Mouse (Mus musculus) bone marrow macrophage, adult 2 months (primary cell): ENCODE measurements around the gene Ncbp1. TPM values are rescaled to one million over a fixed set of nuclear protein-coding genes. Genes with fewer than 3 reads are reported as not detected.

Experiments used
- H3K27ac ChIP-seq: 2 replicates; pipeline ENCODE4 v1.5.1; 2012; ENCODE audit warnings: low read depth, low read length; ENCODE audit not compliant: insufficient read depth
- H3K4me1 ChIP-seq: 2 replicates; pipeline ENCODE4 v1.6.1; 2012; ENCODE audit warnings: low read length; ENCODE audit not compliant: control insufficient read depth, insufficient read depth
- H3K4me3 ChIP-seq: 2 replicates; pipeline ENCODE4 v1.5.1; 2012; ENCODE audit warnings: mild to moderate bottlenecking, low read length, moderate library complexity; ENCODE audit not compliant: insufficient read depth
- CTCF ChIP-seq: IDR thresholded peaks from 2 replicates; pipeline ENCODE4 v1.5.1; 2012; ENCODE audit warnings: low read depth, mild to moderate bottlenecking, low read length, moderate library complexity
- POLR2A ChIP-seq: IDR thresholded peaks from 2 replicates; pipeline ENCODE4 v1.6.1; 2012; ENCODE audit warnings: mild to moderate bottlenecking, low read depth, low read length, borderline replicate concordance
- polyA plus RNA-seq: library from polyadenylated mRNA; stranded (reverse); fragments of >200 nt; gene quantifications from 2 replicates; pipeline ENCODE4 v1.2.4, GENCODE M21; 2012; ENCODE audit not compliant: missing spikeins, insufficient read depth, insufficient read length

The Ncbp1 gene
- polyA plus RNA-seq, 1 experiment: 24.5 TPM

DNA sequence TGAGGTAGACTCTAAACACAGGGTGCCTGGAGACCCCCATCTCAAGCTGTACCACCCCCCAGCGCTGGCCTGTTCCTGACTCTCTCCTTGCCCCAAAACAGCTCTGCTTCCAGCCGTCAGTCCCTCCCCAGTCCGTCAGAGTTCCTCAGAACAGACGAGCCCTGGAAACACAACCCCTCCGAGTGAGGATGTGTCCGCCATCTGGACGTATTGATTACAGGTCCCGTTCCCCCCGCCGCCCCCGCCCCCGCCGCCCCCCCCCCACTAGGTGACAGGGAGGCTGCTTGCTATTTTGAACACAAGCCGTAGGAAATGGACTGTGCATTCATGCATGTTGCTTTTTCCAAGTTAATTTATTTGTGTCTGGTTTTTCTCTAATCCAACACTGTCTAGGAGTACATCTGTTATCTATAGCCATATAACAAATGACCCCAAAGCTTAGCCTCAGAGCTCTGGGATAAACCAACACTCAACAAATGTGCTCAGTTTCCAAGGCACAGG is 37.2 kb upstream of the Ncbp1 start:
- TF ChIP-seq CTCF (no peak), POLR2A (no peak)
- Histone ChIP-seq H3K4me1 (peaks cover 21% of the 10 kb centered on the region), H3K4me3 (no peak overlapping the region), H3K27ac (no peak overlapping the region)

DNA sequence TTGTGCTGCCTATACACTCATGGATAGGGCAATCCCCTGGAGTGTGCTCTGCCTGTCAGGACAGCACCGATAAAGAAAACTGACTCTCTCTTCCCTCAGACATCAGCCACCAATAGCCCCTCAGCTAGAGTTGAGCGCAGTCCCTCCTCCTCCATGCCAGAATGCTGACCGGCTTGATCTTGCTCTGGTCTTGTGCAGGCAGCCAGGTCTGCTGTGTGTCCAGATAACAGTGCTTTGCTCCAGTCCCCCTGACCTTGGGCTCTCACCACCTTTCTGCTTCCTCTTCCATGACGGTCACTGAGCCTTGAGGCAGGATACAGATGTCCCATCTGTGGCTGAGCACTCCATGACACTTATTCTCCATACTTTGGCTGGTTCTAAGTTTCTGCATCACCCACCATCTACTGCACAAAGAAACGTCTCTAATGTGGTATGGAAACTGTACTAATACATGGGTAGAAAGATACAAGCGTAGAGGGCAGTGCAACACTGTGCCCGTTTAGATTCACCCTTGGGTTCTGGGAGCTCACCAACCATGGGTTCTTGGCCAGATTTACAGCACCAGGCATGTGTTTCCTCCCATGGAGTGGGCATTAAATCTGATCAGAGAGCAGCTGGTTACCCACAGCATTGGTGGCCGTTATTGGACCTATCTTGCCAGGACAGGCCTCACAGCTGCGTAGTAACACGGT is 36.2 kb upstream of the Ncbp1 start:
- Histone ChIP-seq H3K27ac (no peak overlapping the region), H3K4me1 (peaks cover 21% of the 10 kb centered on the region), H3K4me3 (no peak overlapping the region)
- TF ChIP-seq CTCF: no peak
- no peak for TF ChIP-seq POLR2A

DNA sequence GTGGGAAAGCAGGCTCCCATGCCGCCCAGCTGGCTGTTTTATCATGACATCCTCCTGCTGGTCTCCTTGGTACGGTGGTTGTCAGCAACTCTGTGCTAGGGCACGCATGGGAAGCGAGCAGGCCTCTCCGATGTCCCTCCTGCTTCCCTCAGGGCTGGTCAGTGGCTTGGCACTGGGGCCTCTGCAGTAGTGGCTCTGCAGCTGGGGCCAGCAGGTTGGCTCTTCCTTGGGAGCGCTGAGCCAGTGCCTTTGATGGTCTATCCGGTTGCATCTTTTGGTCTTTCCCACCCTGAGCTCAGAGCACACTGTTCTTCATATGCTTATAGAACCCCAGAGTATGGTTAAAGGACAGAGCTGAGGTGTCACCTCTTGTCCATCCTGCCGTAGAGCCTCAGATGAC is 28.3 kb upstream of the Ncbp1 start:
- H3K4me3 ChIP-seq: no peak overlapping the region
- TF ChIP-seq CTCF (no peak), POLR2A (no peak)
- no peaks in the 10 kb centered on the region for H3K4me1 ChIP-seq
- H3K27ac ChIP-seq: no peak overlapping the region

DNA sequence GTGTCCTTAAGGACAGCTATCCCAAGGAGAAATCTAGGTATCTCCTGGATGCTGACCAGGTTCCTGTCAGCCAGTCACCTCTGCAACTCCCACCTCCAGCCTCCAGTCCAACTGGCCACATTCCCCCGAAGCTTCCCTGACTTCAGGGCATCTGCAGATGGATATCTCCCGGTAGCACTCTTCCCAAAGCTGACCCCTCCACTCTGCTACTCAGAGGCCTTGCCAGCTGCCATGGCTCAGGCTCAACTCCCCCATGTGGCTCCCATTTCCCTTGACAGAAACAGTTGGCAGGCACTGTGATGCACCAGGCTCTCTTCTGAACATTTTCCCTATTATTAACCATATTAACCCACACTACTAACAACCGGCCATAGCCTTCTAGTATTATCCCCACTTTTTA is 27.1 kb upstream of the Ncbp1 start:
- no peak for TF ChIP-seq CTCF
- no peak for TF ChIP-seq POLR2A
- Histone ChIP-seq H3K4me1 (no peaks in the 10 kb centered on the region), H3K4me3 (no peak overlapping the region), H3K27ac (no peak overlapping the region)

DNA sequence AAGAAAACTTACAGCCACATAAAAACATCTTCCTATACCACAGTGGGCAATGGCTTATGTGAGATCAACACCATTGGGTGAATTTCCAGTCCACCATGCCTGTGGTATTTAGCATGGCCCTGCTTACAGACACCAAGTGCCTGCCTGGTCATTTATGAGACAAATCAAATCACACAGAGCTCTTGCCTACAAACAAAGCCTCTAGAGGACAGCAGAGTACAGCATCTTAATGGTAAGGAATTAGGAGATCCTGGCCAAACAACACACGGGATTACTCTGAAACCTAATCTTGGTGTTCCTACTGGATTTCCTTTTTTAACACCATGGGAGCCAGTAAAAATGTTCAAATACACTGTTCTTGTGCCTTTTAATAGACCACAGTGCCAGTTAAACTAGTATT is 23.1 kb upstream of the Ncbp1 start:
- H3K4me1 ChIP-seq: no peaks in the 10 kb centered on the region
- TF ChIP-seq CTCF (no peak), POLR2A (no peak)
- no peak overlapping the region for H3K4me3 ChIP-seq
- no peak overlapping the region for H3K27ac ChIP-seq

DNA sequence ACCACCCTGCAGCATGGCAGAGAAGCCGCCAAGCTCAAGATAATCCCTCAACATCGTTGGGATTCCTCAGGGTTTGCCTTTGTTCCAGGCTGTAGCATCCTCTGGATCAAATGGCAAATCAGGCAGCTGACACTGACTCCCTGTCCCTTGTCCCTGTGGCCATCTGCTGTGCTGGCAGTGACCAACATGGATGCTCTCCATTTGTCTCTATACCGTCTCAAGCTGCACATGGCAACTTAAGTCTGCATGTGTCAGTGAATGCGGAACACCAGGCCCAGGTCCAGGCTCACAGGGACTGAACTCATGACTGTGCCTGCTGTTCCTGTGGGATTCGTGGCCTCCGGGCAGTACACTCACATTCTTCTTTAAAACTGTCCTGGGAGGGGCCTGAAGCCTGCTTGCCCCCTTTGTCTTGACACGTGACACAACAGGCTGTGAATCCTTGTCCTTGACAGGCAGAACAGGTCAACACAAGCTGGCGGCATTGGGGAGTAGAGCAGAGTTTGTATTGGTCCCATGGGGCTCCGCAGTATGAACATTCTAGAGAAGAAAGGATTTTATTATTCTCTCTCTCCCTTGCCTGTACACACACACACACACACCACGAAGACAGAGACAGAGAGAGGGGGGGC is 21.8 kb upstream of the Ncbp1 start:
- no peak for TF ChIP-seq POLR2A
- no peak for TF ChIP-seq CTCF
- Histone ChIP-seq H3K4me1 (no peaks in the 10 kb centered on the region), H3K27ac (no peak overlapping the region), H3K4me3 (no peak overlapping the region)

DNA sequence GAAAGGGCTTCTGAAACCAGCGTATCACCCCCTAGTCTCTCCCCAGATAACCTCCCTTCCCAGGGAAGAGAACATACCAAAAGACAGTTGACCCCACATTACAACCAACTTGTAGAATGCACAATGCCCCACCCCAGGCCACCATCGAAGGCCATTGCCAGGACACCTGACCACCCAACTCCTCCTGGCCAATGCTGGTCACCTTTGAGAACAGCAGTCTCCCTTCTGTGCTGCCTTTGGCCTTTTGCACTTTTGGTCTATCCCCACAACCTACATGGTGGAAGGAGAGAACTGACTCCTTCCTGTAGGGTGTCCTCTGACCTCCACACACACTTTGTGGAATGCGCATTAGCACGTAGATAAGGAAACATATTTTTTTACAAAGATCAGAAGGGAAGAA is 20.9 kb upstream of the Ncbp1 start:
- Histone ChIP-seq H3K27ac (no peak overlapping the region), H3K4me1 (no peaks in the 10 kb centered on the region), H3K4me3 (no peak overlapping the region)
- TF ChIP-seq POLR2A: no peak
- no peak for TF ChIP-seq CTCF

DNA sequence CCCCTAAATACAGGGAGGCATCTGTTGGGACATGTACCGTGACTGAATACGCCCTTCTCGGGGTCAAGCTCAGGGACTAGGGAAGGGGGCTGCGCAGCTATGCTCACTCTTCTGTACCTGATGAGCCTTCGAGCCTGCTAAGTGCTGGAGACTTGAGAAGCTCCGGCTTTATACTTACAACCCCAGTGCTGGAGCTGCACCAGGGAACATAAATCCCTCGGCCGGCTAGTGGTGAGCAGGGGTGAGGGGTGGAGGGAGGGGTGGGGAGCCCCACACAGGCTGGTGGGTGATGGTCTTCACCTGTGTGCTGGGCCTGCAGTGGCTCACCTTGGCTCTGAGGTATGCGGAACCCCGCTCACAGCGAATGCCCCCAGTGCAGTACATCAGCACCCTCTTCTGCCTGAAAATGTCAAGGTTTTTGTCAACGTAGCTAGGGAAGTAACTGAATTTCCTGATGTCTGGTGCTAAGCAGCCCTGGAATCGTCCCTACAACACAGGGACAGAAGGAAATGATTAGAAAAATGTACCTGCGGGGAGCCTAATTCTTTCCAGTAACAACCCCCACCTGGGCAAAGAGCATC is 18.8 kb upstream of the Ncbp1 start:
- no peak for TF ChIP-seq POLR2A
- TF ChIP-seq CTCF: no peak
- Histone ChIP-seq H3K27ac (no peak overlapping the region), H3K4me1 (peaks cover 13% of the 10 kb centered on the region), H3K4me3 (no peak overlapping the region)

DNA sequence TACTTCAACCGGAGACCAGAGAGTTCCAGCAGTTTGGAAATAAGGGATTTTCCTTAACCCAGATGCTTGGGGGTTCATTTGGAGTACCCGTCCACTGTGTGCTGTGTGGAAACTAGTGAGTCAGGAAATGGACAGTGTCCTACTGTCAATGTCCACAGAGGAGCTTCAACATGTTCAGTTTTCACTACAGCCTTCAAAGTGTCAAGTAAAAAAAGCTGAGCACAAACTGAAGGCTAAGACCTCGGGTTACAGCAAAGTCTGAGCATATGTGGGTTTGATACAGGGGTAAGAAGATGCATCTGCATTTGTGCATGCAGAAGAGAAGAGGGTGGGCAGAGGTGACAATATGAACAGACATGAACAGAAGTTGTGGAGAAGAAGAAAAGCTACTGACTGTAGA is 17.6 kb upstream of the Ncbp1 start:
- Histone ChIP-seq H3K4me3 (no peak overlapping the region), H3K27ac (no peak overlapping the region), H3K4me1 (peaks cover 14% of the 10 kb centered on the region)
- no peak for TF ChIP-seq CTCF
- TF ChIP-seq POLR2A: no peak

DNA sequence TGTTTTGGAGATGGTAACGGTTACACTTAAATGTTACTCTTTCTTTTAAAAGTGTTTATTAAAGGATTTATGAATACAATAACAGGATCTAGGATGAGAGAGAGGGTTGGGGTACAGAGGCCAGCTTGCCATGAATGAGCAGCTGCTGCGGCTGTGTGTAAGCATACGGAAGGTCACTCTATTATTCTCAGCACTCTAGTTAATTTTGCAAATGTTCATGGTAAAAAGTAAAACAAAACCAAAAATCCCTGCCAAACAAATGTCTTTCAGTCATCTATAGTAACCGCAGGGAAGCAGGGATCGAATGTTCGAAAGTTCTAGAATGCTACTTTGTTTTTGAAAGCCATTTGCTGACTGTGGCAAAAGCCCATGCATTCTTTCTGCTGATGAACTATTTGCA is 15.1 kb upstream of the Ncbp1 start:
- Histone ChIP-seq H3K4me1 (peaks cover 14% of the 10 kb centered on the region), H3K27ac (peak overlapping the region; percentile 68), H3K4me3 (no peak overlapping the region)
- TF ChIP-seq POLR2A (no peak), CTCF (no peak)
